Mouse (Mus musculus) stomach, postnatal 0 days (tissue): Measurements from ENCODE around the gene Pgp. TPM values are rescaled to one million over a fixed set of nuclear protein-coding genes. Genes with fewer than 3 reads are reported as not detected.
A peak's percentile ranks its signal among the peaks of the same experiment; 100 is the strongest.

Experiments
- ATAC-seq: fragments of 200-750 bp; cut with Nextera tagmentation; 2 replicates; pipeline ENCODE4 v1.8.0; 2017; ENCODE audit not compliant: low FRiP score, low TSS enrichment
- DNase-seq: peaks from one replicate; pipeline ENCODE4 v3.0.0-alpha.2; 2016; ENCODE audit warnings: low spot score
- H3K27ac ChIP-seq: fragments of 300-500 bp; sonication (generic); replicated peaks from 2 replicates; pipeline ENCODE4 v1.5.1; 2014; ENCODE audit warnings: mild to moderate bottlenecking, control low read depth
- H3K27me3 ChIP-seq: fragments of 300-500 bp; sonication (generic); 2 replicates; pipeline ENCODE4 v1.6.1; 2014; ENCODE audit warnings: low read length; ENCODE audit not compliant: control insufficient read depth, insufficient read depth
- H3K36me3 ChIP-seq: fragments of 300-500 bp; sonication (generic); 2 replicates; pipeline ENCODE4 v1.6.1; 2014; ENCODE audit warnings: low read length, mixed read lengths; ENCODE audit not compliant: control insufficient read depth, insufficient read depth
- H3K4me1 ChIP-seq: fragments of 300-500 bp; sonication (generic); replicated peaks from 2 replicates; pipeline ENCODE4 v1.6.1; 2014; ENCODE audit warnings: antibody characterized with exemption; ENCODE audit not compliant: control insufficient read depth, insufficient read depth
- H3K4me2 ChIP-seq: fragments of 300-500 bp; sonication (generic); replicated peaks from 2 replicates; pipeline ENCODE4 v1.6.1; 2014; ENCODE audit warnings: low read depth, mild to moderate bottlenecking, control low read depth, moderate library complexity
- H3K4me3 ChIP-seq: fragments of 300-500 bp; sonication (generic); 2 replicates; pipeline ENCODE4 v1.5.1; 2014; ENCODE audit warnings: low read depth, low read length, control low read depth
- H3K9ac ChIP-seq: fragments of 300-500 bp; sonication (generic); 2 replicates; pipeline ENCODE4 v1.6.1; 2014; ENCODE audit warnings: mild to moderate bottlenecking, low read length, control low read depth, mixed read lengths
- H3K9me3 ChIP-seq: fragments of 300-500 bp; sonication (generic); 2 replicates; pipeline ENCODE4 v1.6.1; 2016; ENCODE audit warnings: low read length; ENCODE audit not compliant: control insufficient read depth
- CTCF ChIP-seq: IDR thresholded peaks from 2 replicates; pipeline ENCODE4 v1.5.1; 2016; ENCODE audit warnings: antibody characterized with exemption, low read depth, mild to moderate bottlenecking, moderate library complexity
- EP300 ChIP-seq: optimal IDR thresholded peaks from 2 replicates; pipeline ENCODE3; 2016; ENCODE audit warnings: antibody characterized with exemption
- whole genome bisulfite sequencing: fragments of 180-500 bp; shearing (Covaris S2); extraction: QIAGEN DNeasy Blood & Tissue Kit; methylation state at CpG from one replicate; pipeline ENCODE4 v1.1.7; 2014; 5-methylcytosine and 5-hydroxymethylcytosine counted together
- polyA plus RNA-seq: library from polyadenylated mRNA; unstranded; fragments of >200 nt; fragmentation: Nextera tagmentation; extraction: Ambion mirVana; gene quantifications from 2 replicates; pipeline ENCODE4 v1.2.1, GENCODE M21; 2015

The Pgp gene
- polyA plus RNA-seq, 1 experiment from 2014 or later = 48.9 TPM

GRCm38 (mm10) chr17:24473612-24474275 lies 3.6 kb downstream of the Pgp start, which contains the start of gene Bricd5:
Bricd5 (plus strand) TSS chr17:24473884.
- Histone ChIP-seq H3K9ac (no peak within 1 kb of the TSS), H3K4me2 (0 out of 2 replicates have a peak within 1 kb of the TSS, but pooled peaks have one; percentile 8), H3K27ac (peak within 1 kb of the TSS; percentile 75), H3K4me1 (peaks cover 11% of the 10 kb centered on the region; the same call in 1 of the 2 replicates), H3K36me3 (peaks cover 23% of the 10 kb centered on the region), H3K9me3 (no peaks in the 10 kb centered on the region), H3K4me3 (no peak within 1 kb of the TSS), H3K27me3 (no peaks in the 10 kb centered on the region)
- TF ChIP-seq CTCF (no peak), EP300 (no peak)
- DNase-seq (no peak), ATAC-seq (no peak)
- WGBS = 83% methylated on average over 6 of the region's 6 CpGs

- Histone ChIP-seq H3K4me2 (no peak overlapping the region), H3K27ac (no peak overlapping the region; the same call in 1 of the 2 replicates), H3K27me3 (no peaks in the 10 kb centered on the region), H3K9me3 (no peaks in the 10 kb centered on the region), H3K4me1 (peaks cover 11% of the 10 kb centered on the region; the same call in 1 of the 2 replicates), H3K9ac (no peak overlapping the region), H3K4me3 (no peak overlapping the region), H3K36me3 (peaks cover 23% of the 10 kb centered on the region)
- ATAC-seq (no peak), DNase-seq (no peak)
- WGBS = 81% methylated on average over 5 of the region's 5 CpGs
- TF ChIP-seq CTCF = no peak
- TF ChIP-seq EP300 = no peak
Measured at GRCm38 (mm10) chr17:24474557-24474956, 4.4 kb downstream of the Pgp start.

- ATAC-seq (no peak), DNase-seq (no peak)
- Histone ChIP-seq H3K4me2 (no peak overlapping the region), H3K36me3 (peaks cover 23% of the 10 kb centered on the region), H3K9me3 (no peaks in the 10 kb centered on the region), H3K27ac (no peak overlapping the region), H3K27me3 (no peaks in the 10 kb centered on the region), H3K9ac (no peak overlapping the region), H3K4me3 (no peak overlapping the region), H3K4me1 (peaks cover 11% of the 10 kb centered on the region; the same call in 1 of the 2 replicates)
- 91% methylated on average over 6 of the region's 6 CpGs for whole genome bisulfite sequencing
- TF ChIP-seq CTCF (no peak), EP300 (no peak)
Measured at GRCm38 (mm10) chr17:24475586-24475985, 5.4 kb downstream of the Pgp start.

- WGBS = 94% methylated on average over 10 of the region's 10 CpGs
- DNase-seq = no peak
- ATAC-seq = no peak
- Histone ChIP-seq H3K27ac (no peak overlapping the region), H3K36me3 (peaks cover 23% of the 10 kb centered on the region), H3K4me3 (no peak overlapping the region), H3K9me3 (no peaks in the 10 kb centered on the region), H3K4me1 (peaks cover 9% of the 10 kb centered on the region; the same call in 1 of the 2 replicates), H3K4me2 (no peak overlapping the region), H3K27me3 (no peaks in the 10 kb centered on the region), H3K9ac (no peak overlapping the region)
- TF ChIP-seq CTCF (no peak), EP300 (no peak)
Measured at GRCm38 (mm10) chr17:24476022-24476776, 6.0 kb downstream of the Pgp start.

GRCm38 (mm10) chr17:24477053-24477984 lies 7.1 kb downstream of the Pgp start:
- Histone ChIP-seq H3K4me1 (peaks cover 8% of the 10 kb centered on the region; the same call in 1 of the 2 replicates), H3K27ac (no peak overlapping the region), H3K9ac (no peak overlapping the region), H3K4me2 (peak overlapping the region; percentile 60), H3K27me3 (no peaks in the 10 kb centered on the region), H3K36me3 (peaks cover 23% of the 10 kb centered on the region), H3K9me3 (no peaks in the 10 kb centered on the region), H3K4me3 (no peak overlapping the region)
- 90% methylated on average over 20 of the region's 20 CpGs for WGBS
- TF ChIP-seq EP300 = no peak
- TF ChIP-seq CTCF = no peak
- ATAC-seq (no peak), DNase-seq (no peak)
